Mouse (Mus musculus): ENCODE results near the gene Nrap.

DNA sequence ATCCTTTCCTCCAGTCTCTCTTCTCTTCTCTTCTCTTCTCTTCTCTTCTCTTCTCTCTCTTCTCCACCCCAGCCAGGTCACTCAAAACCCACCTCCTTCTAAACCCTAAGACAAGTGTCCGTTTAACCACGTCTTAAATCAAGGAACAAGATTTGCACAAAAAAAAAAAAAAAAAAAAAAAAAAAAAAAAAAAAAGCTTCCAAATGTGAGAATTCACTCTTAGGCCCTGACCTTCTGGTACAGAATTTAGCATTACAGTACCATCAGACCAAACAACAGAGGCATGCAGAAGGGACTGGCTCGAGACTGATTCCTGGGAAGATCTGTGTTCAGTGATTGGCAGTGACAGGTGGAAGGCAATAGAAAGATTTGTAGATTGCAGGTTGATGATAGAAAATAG, 30.5 kb upstream of the Nrap start:
- TF ChIP-seq CTCF (IDR thresholded peaks at IDR 0.05; ENCODE audit: insufficient read depth, low read depth, low read length): no peak
- no peak for TF ChIP-seq POLR2A (IDR thresholded peaks at IDR 0.05; ENCODE audit: insufficient read depth, low read depth, low read length)
